Mouse (Mus musculus): ENCODE data around the gene Lrrc2.

DNA sequence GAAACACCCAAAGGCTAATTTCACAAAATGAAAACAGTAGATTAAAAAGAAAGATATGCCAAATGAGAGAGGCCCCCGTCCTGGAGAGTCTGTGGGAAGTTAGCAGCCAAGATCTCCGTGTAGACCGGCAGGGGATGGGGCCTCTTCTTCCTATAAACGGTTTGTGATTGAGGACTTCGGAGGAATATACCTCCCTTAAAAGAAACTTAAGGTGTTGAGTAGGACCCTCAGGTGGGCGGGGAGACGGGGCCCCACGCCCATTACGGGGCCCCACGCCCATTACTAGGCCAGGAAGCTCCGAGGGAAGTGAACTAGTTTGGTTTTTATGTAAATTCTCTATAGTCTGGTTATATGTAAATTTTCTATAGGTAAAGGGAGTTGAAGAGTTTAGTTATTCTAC lies 5.4 kb upstream of the Lrrc2 start, which contains the start of gene Tdgf1:
- TF ChIP-seq CTCF (IDR thresholded peaks at IDR 0.05; ENCODE audit: borderline replicate concordance, insufficient read depth, low read length) (no peak), POLR2A (IDR thresholded peaks at IDR 0.05; ENCODE audit: low read depth, low read length) (no peak)

All from embryonic fibroblast, embryonic 13.5 days (primary cell).